Mouse (Mus musculus) lung, adult 2 months (tissue): ENCODE data around the gene Aldh8a1. TPM values are rescaled to one million over a fixed set of nuclear protein-coding genes. Genes with fewer than 3 reads are reported as not detected.
"Not testable (repeated sequence)": the region's sequence is repeated elsewhere in the genome, so short reads cannot be mapped to it uniquely, and the experiment has no call there.

ENCODE experiments used
- DNase-seq: peaks from one replicate; pipeline ENCODE4 v3.0.0; 2022
- H3K4me1 ChIP-seq: fragments of 200-500 bp; 2 replicates; pipeline ENCODE4 v1.6.1; 2011; ENCODE audit warnings: low read length; ENCODE audit not compliant: control insufficient read depth, insufficient read depth
- H3K4me3 ChIP-seq: fragments of 200-500 bp; replicated peaks from 2 replicates; pipeline ENCODE3; 2011; ENCODE audit warnings: low read depth, mild to moderate bottlenecking, control low read depth, low read length; ENCODE audit errors: extremely low read depth
- CTCF ChIP-seq: fragments of 200-500 bp; IDR thresholded peaks from 2 replicates; pipeline ENCODE4 v1.5.1; 2011; ENCODE audit warnings: mild to moderate bottlenecking, low read length, control low read depth; ENCODE audit not compliant: insufficient read depth
- POLR2A ChIP-seq: fragments of 200-500 bp; IDR thresholded peaks from 2 replicates; pipeline ENCODE4 v1.6.1; 2011; ENCODE audit warnings: low read depth, mild to moderate bottlenecking, control low read depth, low read length, borderline replicate concordance; ENCODE audit errors: extremely low read depth
- WGBS: fragments of 180-500 bp; shearing (Covaris S2); methylation state at CpG from one replicate; pipeline ENCODE4 v1.1.7; 2018; 5-methylcytosine and 5-hydroxymethylcytosine counted together
- polyA plus RNA-seq: library from polyadenylated mRNA; depleted of rRNA; stranded (reverse); fragments of >200 nt; gene quantifications from 2 replicates; pipeline ENCODE4 v1.2.3, GENCODE M21; 2012

Gene Aldh8a1
- polyA plus RNA-seq, 1 experiment: 0.22 TPM

- no peak for DNase-seq
- no peaks in the 10 kb centered on the region for H3K4me1 ChIP-seq
- TF ChIP-seq POLR2A: no peak
- TF ChIP-seq CTCF: no peak
- H3K4me3 ChIP-seq: no peak overlapping the region
- WGBS: 64% methylated on average over 14 of the region's 14 CpGs
Measured at GRCm38 (mm10) chr10:21395426-21396139, 18.5 kb downstream of the Aldh8a1 start.

GRCm38 (mm10) chr10:21398873-21399425 lies 21.9 kb downstream of the Aldh8a1 start:
- 68% methylated on average over 6 of the region's 6 CpGs for WGBS
- H3K4me1 ChIP-seq, H3K4me3 ChIP-seq, DNase-seq: not testable (repeated sequence)

GRCm38 (mm10) chr10:21399622-21400021 lies 22.5 kb downstream of the Aldh8a1 start:
- no peaks in the 10 kb centered on the region for H3K4me1 ChIP-seq
- 61% methylated on average over 8 of the region's 8 CpGs for WGBS
- no peak overlapping the region for H3K4me3 ChIP-seq
- TF ChIP-seq CTCF: no peak
- TF ChIP-seq POLR2A: no peak
- no peak for DNase-seq

GRCm38 (mm10) chr10:21400031-21400430 lies 22.9 kb downstream of the Aldh8a1 start:
- no peak for DNase-seq

GRCm38 (mm10) chr10:21400453-21400852 lies 23.4 kb downstream of the Aldh8a1 start:
- H3K4me1 ChIP-seq: no peaks in the 10 kb centered on the region
- DNase-seq: no peak
- WGBS: 67% methylated on average over 2 of the region's 2 CpGs
- H3K4me3 ChIP-seq: no peak overlapping the region
- TF ChIP-seq CTCF: no peak
- no peak for TF ChIP-seq POLR2A

More at GRCm38 (mm10) chr10:21400031-21400430, 22.9 kb downstream of the Aldh8a1 start:
- TF ChIP-seq POLR2A (no peak), CTCF (no peak)
- H3K4me3 ChIP-seq: no peak overlapping the region
- no peaks in the 10 kb centered on the region for H3K4me1 ChIP-seq
- WGBS: 41% methylated on average over 7 of the region's 7 CpGs

- no peak for DNase-seq
- no peak overlapping the region for H3K4me3 ChIP-seq
- TF ChIP-seq CTCF (no peak), POLR2A (no peak)
- H3K4me1 ChIP-seq: no peaks in the 10 kb centered on the region
- 60% methylated on average over 4 of the region's 4 CpGs for WGBS
Measured at GRCm38 (mm10) chr10:21401259-21401658, 24.2 kb downstream of the Aldh8a1 start.

GRCm38 (mm10) chr10:21404822-21405221 lies 27.7 kb downstream of the Aldh8a1 start:
- no peaks in the 10 kb centered on the region for H3K4me1 ChIP-seq

GRCm38 (mm10) chr10:21405707-21406534 lies 28.8 kb downstream of the Aldh8a1 start:
- Histone ChIP-seq H3K4me3 (no peak overlapping the region), H3K4me1 (no peaks in the 10 kb centered on the region)
- 76% methylated on average over 11 of the region's 11 CpGs for WGBS
- TF ChIP-seq POLR2A (no peak), CTCF (no peak)
- no peak for DNase-seq

More at GRCm38 (mm10) chr10:21404822-21405221, 27.7 kb downstream of the Aldh8a1 start:
- WGBS: 66% methylated on average over 4 of the region's 4 CpGs
- DNase-seq: no peak
- TF ChIP-seq CTCF (no peak), POLR2A (no peak)
- H3K4me3 ChIP-seq: no peak overlapping the region

- Histone ChIP-seq H3K4me1 (no peaks in the 10 kb centered on the region), H3K4me3 (no peak overlapping the region)
- no peak for DNase-seq
- 68% methylated on average over 5 of the region's 5 CpGs for WGBS
- TF ChIP-seq CTCF (no peak), POLR2A (no peak)
Measured at GRCm38 (mm10) chr10:21410711-21411110, 33.6 kb downstream of the Aldh8a1 start.

- WGBS: 70% methylated on average over 6 of the region's 6 CpGs
- TF ChIP-seq POLR2A: no peak
- no peak for TF ChIP-seq CTCF
- Histone ChIP-seq H3K4me3 (no peak overlapping the region), H3K4me1 (no peaks in the 10 kb centered on the region)
- no peak for DNase-seq
Measured at GRCm38 (mm10) chr10:21411621-21412205, 34.6 kb downstream of the Aldh8a1 start.
